23 mouse cellular contexts compared by ENCODE assay signal in the genomic region with DNA sequence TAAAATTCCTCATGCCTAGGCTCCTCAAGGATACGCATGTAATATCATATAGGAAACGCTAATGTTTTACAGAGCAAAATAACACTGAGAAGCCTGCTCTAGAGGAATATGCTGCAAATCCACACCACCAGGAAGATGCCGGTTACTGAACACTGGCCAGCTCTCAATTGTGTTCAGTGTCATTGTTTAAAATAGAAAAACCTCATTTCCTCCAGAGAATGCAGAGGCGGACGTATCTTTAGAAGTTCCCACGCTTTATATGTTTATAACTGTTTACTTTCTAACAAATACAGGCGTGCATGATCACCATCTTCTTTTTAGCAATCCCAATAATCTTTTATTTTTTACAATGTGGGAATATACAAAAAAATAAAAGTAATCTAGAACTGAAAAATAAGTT. TPM values are rescaled to one million over a fixed set of nuclear protein-coding genes. Genes with fewer than 3 reads are reported as not detected.
DNase-seq lines count a peak whose midpoint lies in the region; ATAC-seq and TF ChIP-seq lines count a peak whose summit lies in the region.
"Had no signal": no experiment of that assay in that cellular context is flagged by ENCODE, and none has a peak within 500 bp of the region (broad histone marks: within the 10 kb centered on the region; RNA-seq: fewer than 3 reads in every experiment).

No protein-coding gene starts in this region.

- TF ChIP-seq POLR2A in kidney, adult 2 months (IDR thresholded peaks at IDR 0.05; ENCODE audit: low read depth, low read length), result no peak

- H3K27me3 ChIP-seq in kidney, adult 2 months (replicated peaks; ENCODE audit: control insufficient read depth, insufficient read depth, low read length), result no peaks in the 10 kb centered on the region
- H3K27me3 ChIP-seq: embryonic facial prominence, embryonic 13.5 days; forebrain, embryonic 12.5 days; heart, embryonic 15.5 days had no signal

- H3K4me1 ChIP-seq in kidney, adult 2 months (ENCODE audit: control insufficient read depth, insufficient read depth, low read length), result no peaks in the 10 kb centered on the region
- H3K4me1 ChIP-seq: embryonic facial prominence, embryonic 13.5 days; forebrain, embryonic 12.5 days; hindbrain, embryonic 10.5 days had no signal

- WGBS in kidney, adult 2 months, result 63% methylated on average over 7 of the region's 7 CpGs

- TF ChIP-seq CTCF in kidney, adult 2 months (conservative IDR thresholded peaks at IDR 0.05; ENCODE audit: insufficient read depth, insufficient read length, low read depth, low read length), result no peak

- peak; percentile 72 for ATAC-seq in frontal cortex, adult (ENCODE audit: low TSS enrichment)
- ATAC-seq: CD4-positive, CD25-positive, alpha-beta regulatory T cell, adult 4 months; forebrain, postnatal 0 days had no signal

- no peak overlapping the region for H3K4me3 ChIP-seq in kidney, adult 2 months (ENCODE audit: insufficient read depth, low read depth, low read length)
- H3K4me3 ChIP-seq: embryonic facial prominence, embryonic 13.5 days; forebrain, embryonic 12.5 days; heart, embryonic 15.5 days; hindbrain, embryonic 10.5 days had no signal

- no peak for DNase-seq in frontal cortex, adult 2 months (ENCODE audit: extremely low spot score in 1 of 2, low spot score in 1 of 2)
- peak; percentile 16 for DNase-seq in kidney, adult 2 months
- DNase-seq in kidney, postnatal 10 days, result no peak
- peak; percentile 26 for DNase-seq in brain, adult 2 months (ENCODE audit: low read depth, low spot score)
- peak; percentile 47 for DNase-seq in lung, postnatal 25 days (ENCODE audit: low spot score)
- DNase-seq in urinary bladder, postnatal 14 days (ENCODE audit: low spot score), result no peak
- DNase-seq in layer of hippocampus, postnatal 10 days (ENCODE audit: low spot score in 2 of 2), result no peak
- DNase-seq: adrenal gland, postnatal 10 days; B cell, adult 2 months; cerebellum, adult 18-20 months; cerebellum, adult 9-11 months; cerebellum, postnatal 36 days; forebrain, postnatal 0 days; gastrocnemius, postnatal 14 days had no signal

- no peaks in the 10 kb centered on the region for H3K36me3 ChIP-seq in kidney, adult 2 months (ENCODE audit: control insufficient read depth, insufficient read depth, low read length)
- H3K36me3 ChIP-seq: embryonic facial prominence, embryonic 13.5 days; forebrain, embryonic 12.5 days; G1E; heart, embryonic 15.5 days; hindbrain, embryonic 10.5 days had no signal

- no peak overlapping the region for H3K27ac ChIP-seq in kidney, adult 2 months (ENCODE audit: insufficient read depth, low read depth, low read length)
- H3K27ac ChIP-seq: embryonic facial prominence, embryonic 13.5 days; forebrain, embryonic 12.5 days; heart, embryonic 15.5 days; hindbrain, embryonic 10.5 days; hindbrain, embryonic 14.5 days had no signal

RNA-seq across cellular contexts. Expression of gene Ptprb, which starts 33.1 kb away (rescaled TPM):
- 9.5 and 10.9 TPM in 2 replicates for polyA plus RNA-seq in frontal cortex, adult 2 months (2012; rRNA removed)
- 11.2 and 12.5 TPM in 2 replicates for polyA plus RNA-seq in kidney, adult 2 months (2012; rRNA removed)
- total RNA-seq in layer of hippocampus, postnatal 10 days (2021), result 10 to 100 TPM; 18.8 to 19.9 TPM
- total RNA-seq: granulocyte monocyte progenitor cell, adult 5-6 weeks had no signal
- polyA plus RNA-seq: CD4-positive, CD25-positive, alpha-beta regulatory T cell, adult 4 months; G1E had no signal

Comparison
In these comparisons a context has a peak if more than half of its experiments do, and no peak if none do; other contexts are left out.
1. DNase-seq: peak in kidney, adult 2 months (single experiment), brain, adult 2 months (single experiment) and lung, postnatal 25 days (single experiment); none in frontal cortex, adult 2 months (0 of 2), kidney, postnatal 10 days (single experiment), urinary bladder, postnatal 14 days (single experiment) and layer of hippocampus, postnatal 10 days (0 of 2).